Mouse (Mus musculus): ENCODE measurements around the gene Zfp668.

GRCm38 (mm10) chr7:127880431-127880830 lies 3.8 kb upstream of the Zfp668 start:
- no peak for TF ChIP-seq CTCF (IDR thresholded peaks at IDR 0.05; ENCODE audit: low read depth)
- no peak for TF ChIP-seq EP300 (IDR thresholded peaks at IDR 0.05; ENCODE audit: low read depth)

Measured in heart, postnatal 0 days (tissue).